Mouse (Mus musculus): ENCODE measurements around the gene Lats2. TPM values are rescaled to one million over a fixed set of nuclear protein-coding genes. Genes with fewer than 3 reads are reported as not detected.
"Not testable (repeated sequence)": the region's sequence is repeated elsewhere in the genome, so short reads cannot be mapped to it uniquely, and the experiment has no call there.

Gene Lats2
- polyA plus RNA-seq, 2 experiments from 2014 or later = 25.6 to 25.8 TPM

- no peak for ATAC-seq
Measured at GRCm38 (mm10) chr14:57692517-57693130, 65.6 kb downstream of the Lats2 start.

- no peak for ATAC-seq
Measured at GRCm38 (mm10) chr14:57691316-57691715, 66.9 kb downstream of the Lats2 start.

GRCm38 (mm10) chr14:57690681-57691080 is 67.5 kb downstream of the Lats2 start:
- no peak for ATAC-seq

- ATAC-seq = not testable (repeated sequence)
Measured at GRCm38 (mm10) chr14:57688066-57688465, 70.1 kb downstream of the Lats2 start.

GRCm38 (mm10) chr14:57687441-57687840 is 70.7 kb downstream of the Lats2 start:
- ATAC-seq = no peak

GRCm38 (mm10) chr14:57686647-57687046 is 71.5 kb downstream of the Lats2 start:
- ATAC-seq = no peak

- ATAC-seq = peak; percentile 66
Measured at GRCm38 (mm10) chr14:57684579-57684978, 73.6 kb downstream of the Lats2 start.

GRCm38 (mm10) chr14:57682751-57683150 is 75.4 kb downstream of the Lats2 start:
- ATAC-seq = no peak

GRCm38 (mm10) chr14:57679958-57680535 is 78.1 kb downstream of the Lats2 start:
- ATAC-seq = peak; percentile 78

- peak; percentile 7 for ATAC-seq
Measured at GRCm38 (mm10) chr14:57679523-57679922, 78.7 kb downstream of the Lats2 start.

- ATAC-seq = no peak
Measured at GRCm38 (mm10) chr14:57675481-57675880, 82.7 kb downstream of the Lats2 start.

- no peak for ATAC-seq
Measured at GRCm38 (mm10) chr14:57665628-57665950, 92.6 kb downstream of the Lats2 start.

GRCm38 (mm10) chr14:57664822-57665627 is 93.2 kb downstream of the Lats2 start, which contains the start of gene Xpo4:
TSS of gene Xpo4 (minus strand) at chr14:57665430.
- peak; percentile 92 for ATAC-seq

GRCm38 (mm10) chr14:57664311-57664821 is 93.8 kb downstream of the Lats2 start:
- ATAC-seq = peak; percentile 53

- ATAC-seq = no peak
Measured at GRCm38 (mm10) chr14:57663630-57664029, 94.6 kb downstream of the Lats2 start.

GRCm38 (mm10) chr14:57658301-57658700 is 99.9 kb downstream of the Lats2 start:
- ATAC-seq = peak; percentile 71

GRCm38 (mm10) chr14:57657500-57657899 is 100.7 kb downstream of the Lats2 start:
- peak; percentile 62 for ATAC-seq

- ATAC-seq = not testable (repeated sequence)
Measured at GRCm38 (mm10) chr14:57656519-57656918, 101.7 kb downstream of the Lats2 start.

- peak; percentile 69 for ATAC-seq
Measured at GRCm38 (mm10) chr14:57649501-57649900, 108.7 kb downstream of the Lats2 start.

GRCm38 (mm10) chr14:57646155-57646554 is 112.0 kb downstream of the Lats2 start:
- no peak for ATAC-seq

Data from CD4-positive, CD25-positive, alpha-beta regulatory T cell, adult 4 months (primary cell).